Mouse (Mus musculus) right cerebral cortex, postnatal 4 days (tissue): ENCODE measurements at regions not wholly inside any gene's neighbourhood (a gene's known extent, or its start where the extent isn't known, plus 50 kb on each side); places are given as distances from the start of the nearest gene placed in this dataset.
"Not testable (repeated sequence)": the region's sequence is repeated elsewhere in the genome, so short reads cannot be mapped to it uniquely, and the experiment has no call there.

ENCODE experiments used
- DNase-seq: peaks from one replicate; pipeline ENCODE4 v3.0.0-alpha.2; 2022

GRCm38 (mm10) chr1:176683146-176683545 lies 130.7 kb downstream of the Cep170 start:
- no peak for DNase-seq

GRCm38 (mm10) chr1:176681971-176682370 lies 131.9 kb downstream of the Cep170 start:
- no peak for DNase-seq

GRCm38 (mm10) chr1:176675184-176675583 lies 138.7 kb downstream of the Cep170 start:
- no peak for DNase-seq

GRCm38 (mm10) chr1:176671081-176671480 lies 142.8 kb downstream of the Cep170 start:
- DNase-seq, result no peak

GRCm38 (mm10) chr1:176667552-176668306 lies 146.1 kb downstream of the Cep170 start:
- DNase-seq, result no peak

- DNase-seq, result no peak
Measured at GRCm38 (mm10) chr1:176660286-176660685, 153.6 kb downstream of the Cep170 start.

GRCm38 (mm10) chr1:176658639-176659038 lies 155.2 kb downstream of the Cep170 start:
- no peak for DNase-seq

GRCm38 (mm10) chr1:176655487-176656333 lies 158.2 kb downstream of the Cep170 start:
- DNase-seq, result no peak

GRCm38 (mm10) chr1:176644248-176644647 lies 169.6 kb downstream of the Cep170 start:
- no peak for DNase-seq

- no peak for DNase-seq
Measured at GRCm38 (mm10) chr1:176623171-176623570, 190.7 kb downstream of the Cep170 start.

GRCm38 (mm10) chr1:176622213-176622612 lies 191.7 kb downstream of the Cep170 start:
- no peak for DNase-seq

GRCm38 (mm10) chr1:176621285-176621684 lies 192.6 kb downstream of the Cep170 start:
- DNase-seq, result no peak

GRCm38 (mm10) chr1:176618896-176619295 lies 195.0 kb downstream of the Cep170 start:
- DNase-seq, result no peak

GRCm38 (mm10) chr1:176615673-176616072 lies 198.2 kb downstream of the Cep170 start:
- no peak for DNase-seq

- no peak for DNase-seq
Measured at GRCm38 (mm10) chr1:176594312-176594711, 219.6 kb downstream of the Cep170 start.

- DNase-seq, result no peak
Measured at GRCm38 (mm10) chr1:176588144-176588543, 225.7 kb downstream of the Cep170 start.

GRCm38 (mm10) chr1:176573703-176574102 lies 240.2 kb downstream of the Cep170 start:
- DNase-seq, result no peak

GRCm38 (mm10) chr1:176558457-176559415 lies 255.1 kb downstream of the Cep170 start:
- no peak for DNase-seq

- no peak for DNase-seq
Measured at GRCm38 (mm10) chr1:176534417-176534816, 259.3 kb upstream of the Pld5 start.

- DNase-seq, result no peak
Measured at GRCm38 (mm10) chr1:176529037-176529436, 253.9 kb upstream of the Pld5 start.

GRCm38 (mm10) chr1:176511467-176511866 lies 236.4 kb upstream of the Pld5 start:
- DNase-seq, result no peak

GRCm38 (mm10) chr1:176505441-176505840 lies 230.3 kb upstream of the Pld5 start:
- no peak for DNase-seq

GRCm38 (mm10) chr1:176504731-176505130 lies 229.6 kb upstream of the Pld5 start:
- DNase-seq, result not testable (repeated sequence)
